Mouse (Mus musculus) liver, adult 2 months (tissue): Measurements from ENCODE around the gene Mrpl16.

Experiments used
- CTCF ChIP-seq: fragments of 200-500 bp; IDR thresholded peaks from 2 replicates; pipeline ENCODE4 v1.5.1; 2011; ENCODE audit warnings: low read depth, low read length, control low read depth
- POLR2A ChIP-seq: fragments of 200-500 bp; IDR thresholded peaks from 2 replicates; pipeline ENCODE4 v1.6.1; 2011; ENCODE audit warnings: low read length, control low read depth; ENCODE audit not compliant: insufficient read depth; ENCODE audit errors: extremely low read depth

DNA sequence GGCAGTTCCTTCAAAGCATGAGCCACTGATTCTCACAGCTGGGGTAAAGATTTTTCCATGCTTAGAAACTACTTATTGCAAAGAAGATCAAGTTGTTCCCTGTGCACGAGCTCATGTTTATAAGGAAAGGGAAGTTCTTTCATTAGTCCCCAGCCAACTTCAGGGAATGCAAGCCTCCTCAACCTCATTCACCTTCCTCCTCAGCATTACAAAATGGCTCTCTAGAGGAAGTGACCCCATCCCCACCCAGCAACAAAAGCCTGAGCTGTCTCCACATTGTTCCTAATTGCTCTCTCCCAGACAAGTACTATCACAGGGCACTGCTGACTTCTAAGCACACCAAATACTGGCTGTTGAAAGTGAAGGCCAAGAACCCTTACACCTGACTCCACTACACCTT, 34.2 kb downstream of the Mrpl16 start:
- TF ChIP-seq CTCF (no peak), POLR2A (no peak)
